Mouse (Mus musculus): Measurements from ENCODE around the gene Gm20422. TPM values are rescaled to one million over a fixed set of nuclear protein-coding genes. Genes with fewer than 3 reads are reported as not detected.

The Gm20422 gene
- polyA plus RNA-seq, 1 experiment from 2014 or later: 0.66 TPM

- DNase-seq (ENCODE audit: low spot score) (peak; percentile 14), ATAC-seq (ENCODE audit: low FRiP score) (0 out of 2 replicates have a peak, but pooled peaks have one; percentile 13)
- peak overlapping the region; percentile 98 for H3K9ac ChIP-seq (ENCODE audit: low read depth, low read length)
- H3K4me2 ChIP-seq (replicated peaks; ENCODE audit: low read depth, low read length): peak overlapping the region; percentile 34
- H3K9me3 ChIP-seq (ENCODE audit: control insufficient read depth, low read length): no peaks in the 10 kb centered on the region
- no peaks in the 10 kb centered on the region for H3K27me3 ChIP-seq (ENCODE audit: control insufficient read depth, insufficient read depth, low read length)
- H3K36me3 ChIP-seq (ENCODE audit: control insufficient read depth, insufficient read depth, low read length): 0 out of 2 replicates have a peak, but pooled peaks cover 2% of the 10 kb centered on the region
- H3K4me1 ChIP-seq (replicated peaks; ENCODE audit: control insufficient read depth, insufficient read depth, low read length): 0 out of 2 replicates have a peak, but pooled peaks cover 2% of the 10 kb centered on the region
- H3K4me3 ChIP-seq (ENCODE audit: low read depth, low read length): peak overlapping the region; percentile 100
- 36% methylated on average over 11 of the region's 11 CpGs for WGBS
- H3K27ac ChIP-seq (ENCODE audit: low read depth, low read length): no peak overlapping the region
These were observed 15.7 kb upstream of the Gm20422 start for GRCm38 (mm10) chr8:69790364-69790763.

- Histone ChIP-seq H3K9me3 (ENCODE audit: control insufficient read depth, low read length) (no peaks in the 10 kb centered on the region), H3K36me3 (ENCODE audit: control insufficient read depth, insufficient read depth, low read length) (no peaks in the 10 kb centered on the region), H3K27ac (ENCODE audit: low read depth, low read length) (no peak overlapping the region), H3K27me3 (ENCODE audit: control insufficient read depth, insufficient read depth, low read length) (no peaks in the 10 kb centered on the region), H3K9ac (ENCODE audit: low read depth, low read length) (no peak overlapping the region), H3K4me1 (replicated peaks; ENCODE audit: control insufficient read depth, insufficient read depth, low read length) (0 out of 2 replicates have a peak, but pooled peaks cover 2% of the 10 kb centered on the region), H3K4me2 (replicated peaks; ENCODE audit: low read depth, low read length) (no peak overlapping the region), H3K4me3 (ENCODE audit: low read depth, low read length) (no peak overlapping the region)
- no peak for ATAC-seq (ENCODE audit: low FRiP score)
- WGBS: 88% methylated on average over 5 of the region's 5 CpGs
- DNase-seq (ENCODE audit: low spot score): no peak
These were observed 15.0 kb upstream of the Gm20422 start for GRCm38 (mm10) chr8:69789731-69790130.

DNA sequence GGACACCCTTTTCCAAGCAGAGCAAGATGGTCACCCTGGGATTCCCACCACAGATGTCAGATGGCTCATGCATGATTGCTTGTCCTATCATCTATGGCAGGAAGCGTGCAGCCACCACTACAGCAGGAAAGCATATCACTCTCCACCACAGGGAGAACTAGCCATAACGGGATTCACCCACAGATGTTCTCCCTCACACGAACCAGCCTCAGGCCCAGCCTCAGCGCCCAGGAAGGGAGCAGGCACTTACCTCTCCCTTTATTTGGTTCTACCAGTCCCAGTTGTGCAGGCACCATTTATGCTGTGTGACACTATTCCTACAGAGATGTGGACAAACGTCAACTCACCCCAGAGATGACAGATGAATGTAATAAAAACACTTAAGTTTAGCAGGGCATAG, 14.4 kb upstream of the Gm20422 start:
- DNase-seq (ENCODE audit: low spot score): no peak
- Histone ChIP-seq H3K9ac (ENCODE audit: low read depth, low read length) (no peak overlapping the region), H3K9me3 (ENCODE audit: control insufficient read depth, low read length) (no peaks in the 10 kb centered on the region), H3K27me3 (ENCODE audit: control insufficient read depth, insufficient read depth, low read length) (no peaks in the 10 kb centered on the region), H3K27ac (ENCODE audit: low read depth, low read length) (no peak overlapping the region), H3K36me3 (ENCODE audit: control insufficient read depth, insufficient read depth, low read length) (no peaks in the 10 kb centered on the region), H3K4me3 (ENCODE audit: low read depth, low read length) (no peak overlapping the region), H3K4me1 (replicated peaks; ENCODE audit: control insufficient read depth, insufficient read depth, low read length) (0 out of 2 replicates have a peak, but pooled peaks cover 2% of the 10 kb centered on the region), H3K4me2 (replicated peaks; ENCODE audit: low read depth, low read length) (no peak overlapping the region)
- WGBS: 92% methylated on average over 5 of the region's 5 CpGs
- ATAC-seq (ENCODE audit: low FRiP score): no peak

- no peak overlapping the region for H3K27ac ChIP-seq (ENCODE audit: low read depth, low read length)
- ATAC-seq (ENCODE audit: low FRiP score) (no peak), DNase-seq (ENCODE audit: low spot score) (no peak)
- no peak overlapping the region for H3K4me3 ChIP-seq (ENCODE audit: low read depth, low read length)
- H3K36me3 ChIP-seq (ENCODE audit: control insufficient read depth, insufficient read depth, low read length): no peaks in the 10 kb centered on the region
- H3K9ac ChIP-seq (ENCODE audit: low read depth, low read length): no peak overlapping the region
- H3K4me2 ChIP-seq (replicated peaks; ENCODE audit: low read depth, low read length): no peak overlapping the region
- 66% methylated on average over 10 of the region's 12 CpGs for WGBS
- H3K27me3 ChIP-seq (ENCODE audit: control insufficient read depth, insufficient read depth, low read length): no peaks in the 10 kb centered on the region
- H3K4me1 ChIP-seq (replicated peaks; ENCODE audit: control insufficient read depth, insufficient read depth, low read length): peaks cover 3% of the 10 kb centered on the region; the same call in 1 of the 2 replicates
- H3K9me3 ChIP-seq (ENCODE audit: control insufficient read depth, low read length): no peaks in the 10 kb centered on the region
These were observed 2.4 kb upstream of the Gm20422 start for GRCm38 (mm10) chr8:69777111-69777510.

GRCm38 (mm10) chr8:69775149-69775534, 456 bp upstream of the Gm20422 start:
- ATAC-seq (ENCODE audit: low FRiP score) (no peak), DNase-seq (ENCODE audit: low spot score) (no peak)
- Histone ChIP-seq H3K27ac (ENCODE audit: low read depth, low read length) (no peak overlapping the region; the same call in 1 of the 2 replicates), H3K27me3 (ENCODE audit: control insufficient read depth, insufficient read depth, low read length) (no peaks in the 10 kb centered on the region), H3K9me3 (ENCODE audit: control insufficient read depth, low read length) (no peaks in the 10 kb centered on the region), H3K4me3 (ENCODE audit: low read depth, low read length) (no peak overlapping the region; the same call in 1 of the 2 replicates), H3K4me1 (replicated peaks; ENCODE audit: control insufficient read depth, insufficient read depth, low read length) (peaks cover 3% of the 10 kb centered on the region; the same call in 1 of the 2 replicates), H3K4me2 (replicated peaks; ENCODE audit: low read depth, low read length) (peak overlapping the region; percentile 8; the same call in 1 of the 2 replicates), H3K36me3 (ENCODE audit: control insufficient read depth, insufficient read depth, low read length) (no peaks in the 10 kb centered on the region), H3K9ac (ENCODE audit: low read depth, low read length) (peak overlapping the region; percentile 94; the same call in 1 of the 2 replicates)
- WGBS: 62% methylated on average over 2 of the region's 2 CpGs

GRCm38 (mm10) chr8:69772106-69772505, 2.6 kb downstream of the Gm20422 start:
- Histone ChIP-seq H3K4me1 (replicated peaks; ENCODE audit: control insufficient read depth, insufficient read depth, low read length) (peaks cover 3% of the 10 kb centered on the region; the same call in 1 of the 2 replicates), H3K9me3 (ENCODE audit: control insufficient read depth, low read length) (no peaks in the 10 kb centered on the region), H3K27me3 (ENCODE audit: control insufficient read depth, insufficient read depth, low read length) (no peaks in the 10 kb centered on the region), H3K27ac (ENCODE audit: low read depth, low read length) (no peak overlapping the region), H3K4me3 (ENCODE audit: low read depth, low read length) (no peak overlapping the region), H3K36me3 (ENCODE audit: control insufficient read depth, insufficient read depth, low read length) (peaks cover 8% of the 10 kb centered on the region), H3K9ac (ENCODE audit: low read depth, low read length) (no peak overlapping the region), H3K4me2 (replicated peaks; ENCODE audit: low read depth, low read length) (no peak overlapping the region)
- DNase-seq (ENCODE audit: low spot score): no peak
- 90% methylated on average over 2 of the region's 2 CpGs for WGBS
- ATAC-seq (ENCODE audit: low FRiP score): no peak

- Histone ChIP-seq H3K36me3 (ENCODE audit: control insufficient read depth, insufficient read depth, low read length) (peaks cover 13% of the 10 kb centered on the region), H3K27me3 (ENCODE audit: control insufficient read depth, insufficient read depth, low read length) (no peaks in the 10 kb centered on the region), H3K9ac (ENCODE audit: low read depth, low read length) (no peak overlapping the region), H3K4me2 (replicated peaks; ENCODE audit: low read depth, low read length) (no peak overlapping the region), H3K27ac (ENCODE audit: low read depth, low read length) (no peak overlapping the region), H3K4me1 (replicated peaks; ENCODE audit: control insufficient read depth, insufficient read depth, low read length) (peaks cover 3% of the 10 kb centered on the region; the same call in 1 of the 2 replicates), H3K4me3 (ENCODE audit: low read depth, low read length) (no peak overlapping the region), H3K9me3 (ENCODE audit: control insufficient read depth, low read length) (no peaks in the 10 kb centered on the region)
- WGBS: 94% methylated on average over 9 of the region's 9 CpGs
- ATAC-seq (ENCODE audit: low FRiP score) (no peak), DNase-seq (ENCODE audit: low spot score) (no peak)
These were observed 3.5 kb downstream of the Gm20422 start for GRCm38 (mm10) chr8:69771221-69771620.

DNA sequence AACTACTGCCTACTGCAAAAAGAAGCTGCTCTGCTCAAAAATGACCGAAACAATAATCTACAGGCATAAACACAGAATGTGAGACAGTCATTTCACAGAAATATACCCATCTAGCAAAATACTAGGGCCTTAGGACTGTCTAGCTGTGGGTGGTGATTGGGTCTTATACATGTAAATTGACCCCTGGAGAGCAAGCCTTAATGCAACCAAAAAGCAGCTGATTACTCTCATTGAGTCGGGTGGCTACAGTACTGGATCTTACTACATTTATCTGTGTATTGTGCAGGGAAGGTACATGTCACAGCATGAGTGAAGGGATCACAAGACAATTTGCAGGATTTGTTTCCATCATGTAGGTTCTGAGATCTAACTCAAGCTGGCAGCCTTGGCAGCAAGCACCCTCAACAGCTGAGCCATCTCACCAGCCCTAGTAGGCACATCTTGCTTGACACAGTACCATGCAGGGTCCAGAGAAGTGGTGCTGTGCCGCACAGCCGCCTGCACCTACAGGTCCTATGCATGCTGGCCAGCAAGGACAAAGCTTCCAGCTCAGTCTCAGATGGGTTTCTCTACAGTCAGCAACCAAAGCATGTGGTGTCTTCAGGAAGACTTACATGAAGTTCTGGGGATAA, 12.8 kb downstream of the Gm20422 start:
- no peak overlapping the region for H3K27ac ChIP-seq (ENCODE audit: low read depth, low read length)
- H3K4me1 ChIP-seq (replicated peaks; ENCODE audit: control insufficient read depth, insufficient read depth, low read length): no peaks in the 10 kb centered on the region
- no peak overlapping the region for H3K9ac ChIP-seq (ENCODE audit: low read depth, low read length)
- DNase-seq (ENCODE audit: low spot score) (no peak), ATAC-seq (ENCODE audit: low FRiP score) (no peak)
- no peak overlapping the region for H3K4me2 ChIP-seq (replicated peaks; ENCODE audit: low read depth, low read length)
- H3K27me3 ChIP-seq (ENCODE audit: control insufficient read depth, insufficient read depth, low read length): no peaks in the 10 kb centered on the region
- peaks cover 28% of the 10 kb centered on the region for H3K36me3 ChIP-seq (ENCODE audit: control insufficient read depth, insufficient read depth, low read length)
- 94% methylated on average over 4 of the region's 4 CpGs for WGBS
- no peak overlapping the region for H3K4me3 ChIP-seq (ENCODE audit: low read depth, low read length)
- no peaks in the 10 kb centered on the region for H3K9me3 ChIP-seq (ENCODE audit: control insufficient read depth, low read length)

DNA sequence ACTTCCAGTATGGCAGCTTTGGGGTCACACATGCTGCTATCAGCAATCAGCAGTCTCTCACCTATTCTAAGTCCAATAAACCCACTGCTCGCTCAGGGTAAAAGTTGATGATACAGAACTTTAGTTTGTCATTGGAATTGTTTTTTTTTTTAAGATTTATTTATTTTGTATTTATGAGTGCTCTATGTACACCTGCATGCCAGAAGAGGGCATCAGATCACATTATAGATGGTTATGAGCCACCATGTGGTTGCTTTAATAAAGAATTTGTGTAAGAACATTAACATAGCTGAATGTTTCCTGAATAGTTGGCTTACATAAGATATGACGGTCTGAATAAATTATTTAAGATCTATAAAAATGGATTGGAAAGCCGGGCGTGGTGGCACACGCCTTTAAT, 16.4 kb downstream of the Gm20422 start:
- H3K9ac ChIP-seq (ENCODE audit: low read depth, low read length): no peak overlapping the region
- no peaks in the 10 kb centered on the region for H3K9me3 ChIP-seq (ENCODE audit: control insufficient read depth, low read length)
- ATAC-seq (ENCODE audit: low FRiP score): no peak
- 97% methylated on average over 5 of the region's 5 CpGs for WGBS
- 0 out of 2 replicates have a peak, but pooled peaks cover 5% of the 10 kb centered on the region for H3K36me3 ChIP-seq (ENCODE audit: control insufficient read depth, insufficient read depth, low read length)
- H3K4me1 ChIP-seq (replicated peaks; ENCODE audit: control insufficient read depth, insufficient read depth, low read length): no peaks in the 10 kb centered on the region
- no peak overlapping the region for H3K4me2 ChIP-seq (replicated peaks; ENCODE audit: low read depth, low read length)
- no peaks in the 10 kb centered on the region for H3K27me3 ChIP-seq (ENCODE audit: control insufficient read depth, insufficient read depth, low read length)
- H3K27ac ChIP-seq (ENCODE audit: low read depth, low read length): no peak overlapping the region
- no peak for DNase-seq (ENCODE audit: low spot score)
- no peak overlapping the region for H3K4me3 ChIP-seq (ENCODE audit: low read depth, low read length)
